Mouse (Mus musculus) B cell, adult 67 days (primary cell): ENCODE measurements around the gene Lrrn4cl. TPM values are rescaled to one million over a fixed set of nuclear protein-coding genes. Genes with fewer than 3 reads are reported as not detected.

ENCODE experiments used
- total RNA-seq, 2 experiments: library from RNA; stranded (reverse); gene quantifications; 4 replicates each; pipeline ENCODE4 v1.2.4; 2023

Lrrn4cl gene
- total RNA-seq, result 1 to 10 TPM; 1.1 TPM

GRCm38 (mm10) chr19:8850402-8850901 is at the start of gene Lrrn4cl:
Lrrn4cl (plus strand) TSS chr19:8850768.

DNA sequence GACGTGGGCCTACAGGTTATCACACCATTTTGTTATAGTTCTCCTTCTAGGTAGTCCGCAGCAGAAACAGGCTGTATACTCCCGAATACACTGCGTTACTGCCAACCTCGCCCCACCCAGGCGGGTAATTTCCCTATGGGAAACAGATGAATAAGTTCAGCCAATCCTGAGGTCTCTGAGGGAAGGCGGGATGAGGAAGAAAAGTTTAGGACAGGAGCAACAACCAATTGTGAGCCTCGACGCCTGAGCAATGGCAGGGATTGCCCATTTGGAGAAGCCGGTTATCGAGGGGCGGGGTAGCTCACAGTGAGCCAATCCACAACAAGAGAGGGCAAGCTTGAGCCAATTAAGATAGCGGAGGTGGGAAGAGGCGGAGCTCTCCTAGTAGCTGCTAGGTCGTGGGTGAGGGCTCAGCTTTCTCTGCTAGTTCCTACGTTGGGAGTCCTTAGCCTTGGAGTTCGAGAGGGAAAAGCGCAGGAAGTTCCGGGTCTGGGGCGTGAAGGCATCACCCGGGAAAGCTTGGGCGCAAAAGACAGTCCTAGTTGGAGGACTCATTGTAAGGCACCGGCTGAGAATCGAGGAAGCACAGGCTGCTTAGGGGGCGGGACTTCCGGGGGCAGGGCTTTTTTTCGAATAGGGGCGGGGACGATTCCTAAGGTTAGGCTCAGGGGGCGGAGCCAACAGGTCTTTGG is 48.3 kb upstream of the Lrrn4cl start, which contains the start of gene Zbtb3:
TSS of gene Zbtb3 (plus strand) at position 426 of the 692 bp plus-strand sequence.

GRCm38 (mm10) chr19:8818801-8819595 is 31.6 kb upstream of the Lrrn4cl start, which contains the start of gene Ttc9c:
Ttc9c (minus strand) TSS chr19:8819333.

DNA sequence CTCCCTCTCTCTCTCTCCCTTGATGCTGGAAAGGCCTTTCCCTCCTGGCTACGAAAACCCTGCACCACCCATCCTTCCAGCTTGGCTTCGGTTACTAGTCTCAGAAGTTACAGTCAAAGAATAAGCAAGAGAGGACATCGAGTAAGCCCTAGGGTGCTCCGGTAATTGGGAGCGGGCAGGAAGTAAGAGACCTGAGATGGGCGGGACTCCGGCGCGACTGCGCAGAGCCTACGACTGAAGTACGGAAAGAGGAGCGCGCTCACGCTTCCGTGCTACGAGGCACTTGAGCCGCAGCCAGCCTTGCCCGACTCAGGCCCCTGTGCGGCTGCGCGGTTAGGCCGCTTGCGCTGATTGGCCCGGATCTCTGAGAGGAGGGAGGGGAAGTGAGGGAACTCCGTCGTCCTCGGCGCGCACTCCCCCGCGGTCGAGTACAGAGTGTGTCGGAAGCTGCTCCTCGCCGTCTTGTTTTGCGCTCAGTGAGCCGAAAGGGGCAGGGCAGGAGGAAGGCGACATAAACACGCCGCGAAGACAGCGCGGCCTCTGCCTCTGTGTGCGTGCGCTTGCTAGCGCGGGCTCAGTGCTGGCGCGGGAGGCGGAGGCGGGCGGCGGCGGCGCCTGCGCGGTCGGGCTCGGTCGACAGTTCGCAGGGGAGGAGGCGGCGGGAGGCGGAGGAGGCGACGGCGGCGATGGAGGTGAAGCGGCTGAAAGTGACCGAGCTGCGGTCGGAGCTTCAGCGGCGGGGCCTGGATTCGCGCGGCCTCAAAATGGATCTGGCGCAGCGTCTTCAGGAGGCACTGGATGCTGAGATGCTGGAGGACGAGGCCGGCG is 30.8 kb upstream of the Lrrn4cl start, which contains the start of gene Hnrnpul2:
TSS of gene Hnrnpul2 (plus strand) at position 415 of the 828 bp plus-strand sequence.

GRCm38 (mm10) chr19:8829660-8830059 is 20.9 kb upstream of the Lrrn4cl start, which contains the start of gene AC129217.1:
AC129217.1 (plus strand) TSS chr19:8829773.

DNA sequence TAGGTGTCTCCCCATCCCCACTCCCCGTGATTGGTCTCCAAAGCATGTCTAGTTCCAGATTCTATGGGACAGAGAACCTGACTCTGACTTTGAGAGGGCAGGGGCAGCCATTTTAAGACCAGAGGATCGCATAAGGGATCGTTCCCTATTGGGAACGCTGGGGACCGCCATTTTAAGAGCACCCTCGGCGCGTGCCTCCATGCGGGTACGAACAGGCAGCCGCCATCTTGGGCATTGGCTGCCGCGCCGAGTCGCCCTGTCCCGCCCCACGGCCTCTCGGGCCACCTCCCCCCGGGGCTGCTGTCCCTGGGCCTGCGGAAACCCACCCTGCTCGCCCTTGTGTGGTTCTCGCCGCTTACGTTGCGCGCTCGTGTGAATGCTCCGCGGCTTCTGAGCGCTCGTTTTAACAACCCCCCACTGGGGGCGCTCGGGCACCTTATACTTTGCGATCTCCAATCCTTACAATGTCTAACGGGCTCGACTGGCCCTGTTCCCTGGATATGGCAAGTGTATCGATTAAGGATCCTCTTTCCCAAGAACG is 13.2 kb upstream of the Lrrn4cl start, which contains the start of gene Bscl2:
TSS of gene Bscl2 (plus strand) at position 217 of the 541 bp plus-strand sequence.

DNA sequence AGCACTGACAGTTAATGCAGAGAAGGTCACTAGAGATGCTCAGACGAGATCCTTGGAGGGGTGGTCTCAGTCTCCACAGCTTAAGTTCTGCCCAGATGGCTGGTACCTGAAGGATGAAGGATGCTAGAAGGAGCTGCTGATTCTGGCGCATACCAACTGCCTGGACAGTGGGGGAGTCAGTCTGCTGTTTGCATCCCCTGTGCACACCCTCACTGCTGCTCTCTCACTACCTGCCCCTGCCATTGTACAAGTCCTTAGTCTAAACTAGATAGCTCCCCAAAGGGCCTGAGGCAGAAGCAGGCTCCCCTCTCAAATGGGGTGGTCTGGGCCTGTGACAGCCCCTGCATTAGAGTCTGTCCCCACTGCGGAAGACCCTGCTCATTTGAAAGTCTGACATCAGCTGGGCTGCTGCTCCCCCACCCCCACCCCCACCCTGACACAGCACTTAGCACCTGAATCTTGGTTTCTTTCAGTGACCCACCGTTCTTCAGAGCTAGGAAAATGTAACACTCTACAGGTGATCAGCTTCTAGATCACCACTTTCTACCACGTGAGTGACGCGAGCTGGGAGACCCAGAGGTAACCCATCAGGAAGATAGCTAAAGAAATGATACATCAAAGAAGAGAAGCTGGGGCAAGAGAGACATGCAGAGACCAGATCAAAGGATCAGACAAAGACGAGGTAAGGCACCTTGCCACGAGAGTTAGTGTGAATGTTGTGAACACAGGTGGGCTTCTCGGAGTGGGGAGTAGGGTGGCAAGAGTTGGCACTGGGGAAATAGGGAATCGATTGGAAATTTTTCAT is 11.3 kb upstream of the Lrrn4cl start, which contains the start of gene Gng3:
TSS of gene Gng3 (minus strand) at position 92 of the 805 bp plus-strand sequence.

GRCm38 (mm10) chr19:8871267-8872186 is 21.0 kb downstream of the Lrrn4cl start, which contains the start of gene Ubxn1:
Ubxn1 (plus strand) TSS chr19:8871496.

DNA sequence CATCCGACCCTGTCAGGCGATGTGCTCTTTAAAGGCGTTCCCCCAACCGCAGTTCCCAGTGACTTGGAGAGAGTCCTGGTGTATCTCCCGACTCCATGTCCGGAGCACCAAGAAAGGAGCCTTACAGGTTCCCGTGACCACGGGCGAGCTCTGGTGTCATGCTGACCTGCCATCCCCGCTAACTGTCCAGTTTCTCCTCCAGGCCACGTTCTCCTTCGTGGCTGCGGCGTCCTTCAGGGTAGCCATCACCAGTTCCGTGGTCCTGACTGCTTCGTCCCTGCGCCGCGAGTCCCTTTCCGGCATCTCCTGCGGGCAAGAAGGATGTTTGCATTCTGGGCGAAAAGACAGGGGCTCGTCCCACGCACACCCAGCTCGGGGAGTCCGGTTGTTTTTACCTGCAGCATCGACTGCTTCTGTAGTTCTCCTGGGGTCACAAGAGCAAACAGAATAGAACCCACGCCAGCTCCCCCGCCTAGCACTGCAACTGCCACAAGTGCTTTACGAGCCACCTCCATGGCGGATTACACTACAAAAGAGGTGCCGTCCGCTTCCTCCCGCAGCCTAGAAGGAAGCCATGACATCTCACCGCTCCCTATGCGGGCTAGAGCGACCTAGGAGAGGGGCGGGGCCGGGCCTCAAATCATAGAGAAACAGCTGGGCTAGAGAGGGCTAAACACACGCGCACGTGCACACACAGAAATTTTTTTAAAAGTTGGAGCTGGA is 29.9 kb downstream of the Lrrn4cl start, which contains the start of gene Uqcc3:
TSS of gene Uqcc3 (minus strand) at position 613 of the 723 bp plus-strand sequence.

DNA sequence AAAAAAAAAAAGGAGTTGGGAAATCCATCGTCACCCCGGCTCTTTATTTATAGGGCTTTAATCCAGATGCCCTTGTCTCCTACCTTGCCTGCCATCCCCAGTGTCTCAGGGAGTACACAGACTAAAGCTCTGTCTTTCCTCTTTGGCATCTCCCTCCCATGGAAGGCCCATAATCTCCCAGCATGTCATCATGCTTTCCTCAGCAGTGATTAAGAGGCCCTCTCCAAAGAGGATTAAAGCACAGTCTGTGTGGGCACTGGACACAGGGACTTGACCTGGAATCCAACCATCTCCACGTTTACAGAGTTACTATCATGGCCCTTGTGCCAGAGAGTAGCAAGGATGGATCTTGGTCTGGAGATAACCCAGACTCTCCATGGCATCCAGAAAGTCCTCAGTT is 33.0 kb downstream of the Lrrn4cl start, which contains the start of the genes Lbhd1 and Gm49403:
TSS of gene Lbhd1 (plus strand) at position 117 of the 400 bp plus-strand sequence.
TSS of gene Gm49403 (plus strand) at position 315 of the 400 bp plus-strand sequence.

GRCm38 (mm10) chr19:8888511-8889385 is 38.2 kb downstream of the Lrrn4cl start, which contains the start of the genes 1810009A15Rik and Gm49416:
1810009A15Rik (plus strand) TSS chr19:8888853.
Gm49416 (plus strand) TSS chr19:8888926.

GRCm38 (mm10) chr19:8892829-8893766 is 42.5 kb downstream of the Lrrn4cl start, which contains the start of gene Ints5:
Ints5 (plus strand) TSS chr19:8893005.

GRCm38 (mm10) chr19:8897865-8898495 is 47.4 kb downstream of the Lrrn4cl start, which contains the start of gene Ganab:
Ganab (plus strand) TSS chr19:8898071.

